Mouse (Mus musculus) lung, adult 2 months (tissue): ENCODE results near the gene Miga2.

Source experiments
- CTCF ChIP-seq: fragments of 200-500 bp; IDR thresholded peaks from 2 replicates; pipeline ENCODE4 v1.5.1; 2011; ENCODE audit warnings: mild to moderate bottlenecking, low read length, control low read depth; ENCODE audit not compliant: insufficient read depth
- POLR2A ChIP-seq: fragments of 200-500 bp; IDR thresholded peaks from 2 replicates; pipeline ENCODE4 v1.6.1; 2011; ENCODE audit warnings: low read depth, mild to moderate bottlenecking, control low read depth, low read length, borderline replicate concordance; ENCODE audit errors: extremely low read depth

- TF ChIP-seq CTCF (no peak), POLR2A (peak; percentile 76; the same call in 1 of the 2 replicates)
Observed at GRCm38 (mm10) chr2:30363773-30364650, at the start of gene Miga2.
